Mouse (Mus musculus): Measurements from ENCODE around the gene Grin1.

GRCm38 (mm10) chr2:25354211-25354610 is 35.2 kb upstream of the Grin1 start:
- TF ChIP-seq POLR2A (IDR thresholded peaks at IDR 0.05; ENCODE audit: extremely low read depth, insufficient read depth, low read length), result no peak
- TF ChIP-seq CTCF (IDR thresholded peaks at IDR 0.05; ENCODE audit: extremely low read depth, insufficient read depth, low read length), result no peak

Data from cortical plate, adult 2 months (tissue).